Mouse (Mus musculus): ENCODE data around the gene B4gat1. TPM values are rescaled to one million over a fixed set of nuclear protein-coding genes. Genes with fewer than 3 reads are reported as not detected.

Gene B4gat1
- polyA plus RNA-seq, 1 experiment, result 38.0 TPM

- H3K4me3 ChIP-seq (replicated peaks; ENCODE audit: extremely low read depth, low read depth, low read length), result no peak overlapping the region
- DNase-seq, result no peak
- no peak for TF ChIP-seq CTCF (IDR thresholded peaks at IDR 0.05; ENCODE audit: insufficient read depth, low read length)
- TF ChIP-seq POLR2A (IDR thresholded peaks at IDR 0.05; ENCODE audit: borderline replicate concordance, extremely low read depth, low read depth, low read length), result no peak
- 11% methylated on average over 15 of the region's 15 CpGs for WGBS
- peaks cover 14% of the 10 kb centered on the region for H3K4me1 ChIP-seq (ENCODE audit: control insufficient read depth, insufficient read depth, low read length)
These were observed 28.6 kb downstream of the B4gat1 start for GRCm38 (mm10) chr19:5067040-5067799.

DNA sequence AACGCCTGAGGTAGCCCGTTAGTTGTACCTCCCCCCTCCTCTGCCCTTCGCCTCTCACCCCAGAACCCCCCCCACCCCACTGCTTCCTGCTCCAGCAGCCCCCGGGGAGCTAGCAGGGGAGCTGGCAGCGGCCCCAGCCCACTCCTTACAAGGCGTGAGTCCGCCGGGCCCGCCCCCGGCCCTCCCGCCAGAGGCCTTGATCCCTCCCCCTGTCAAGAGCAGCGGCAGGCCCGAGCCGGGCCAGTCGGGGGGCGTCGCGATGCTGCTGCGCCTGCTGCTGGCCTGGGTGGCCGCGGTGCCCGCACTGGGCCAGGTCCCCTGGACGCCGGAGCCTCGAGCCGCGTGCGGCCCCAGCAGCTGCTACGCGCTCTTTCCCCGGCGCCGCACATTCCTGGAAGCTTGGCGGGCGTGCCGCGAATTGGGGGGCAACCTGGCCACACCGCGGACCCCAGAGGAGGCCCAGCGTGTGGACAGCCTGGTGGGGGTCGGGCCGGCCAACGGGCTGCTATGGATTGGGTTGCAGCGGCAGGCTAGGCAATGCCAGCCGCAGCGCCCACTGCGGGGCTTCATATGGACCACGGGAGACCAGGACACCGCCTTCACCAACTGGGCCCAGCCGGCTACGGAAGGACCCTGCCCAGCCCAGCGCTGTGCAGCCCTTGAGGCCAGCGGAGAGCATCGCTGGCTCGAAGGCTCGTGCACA, 29.4 kb downstream of the B4gat1 start, which contains the start of gene Cd248:
Cd248 (plus strand) TSS at position 212 of the 703 bp plus-strand sequence.
- 2% methylated on average over 55 of the region's 56 CpGs for WGBS
- DNase-seq, result no peak
- TF ChIP-seq CTCF (IDR thresholded peaks at IDR 0.05; ENCODE audit: insufficient read depth, low read length), result no peak
- 0 out of 2 replicates have a peak, but pooled peaks have one; percentile 28 for TF ChIP-seq POLR2A (IDR thresholded peaks at IDR 0.05; ENCODE audit: borderline replicate concordance, extremely low read depth, low read depth, low read length)
- H3K4me3 ChIP-seq (replicated peaks; ENCODE audit: extremely low read depth, low read depth, low read length), result peak within 1 kb of the TSS; percentile 10
- peaks cover 14% of the 10 kb centered on the region for H3K4me1 ChIP-seq (ENCODE audit: control insufficient read depth, insufficient read depth, low read length)

- 35% methylated on average over 21 of the region's 21 CpGs for WGBS
- Histone ChIP-seq H3K4me1 (ENCODE audit: control insufficient read depth, insufficient read depth, low read length) (peaks cover 14% of the 10 kb centered on the region), H3K4me3 (replicated peaks; ENCODE audit: extremely low read depth, low read depth, low read length) (peak overlapping the region; percentile 10)
- DNase-seq, result no peak
- TF ChIP-seq CTCF (IDR thresholded peaks at IDR 0.05; ENCODE audit: insufficient read depth, low read length) (no peak), POLR2A (IDR thresholded peaks at IDR 0.05; ENCODE audit: borderline replicate concordance, extremely low read depth, low read depth, low read length) (no peak)
These were observed 30.1 kb downstream of the B4gat1 start for GRCm38 (mm10) chr19:5068570-5069234.

DNA sequence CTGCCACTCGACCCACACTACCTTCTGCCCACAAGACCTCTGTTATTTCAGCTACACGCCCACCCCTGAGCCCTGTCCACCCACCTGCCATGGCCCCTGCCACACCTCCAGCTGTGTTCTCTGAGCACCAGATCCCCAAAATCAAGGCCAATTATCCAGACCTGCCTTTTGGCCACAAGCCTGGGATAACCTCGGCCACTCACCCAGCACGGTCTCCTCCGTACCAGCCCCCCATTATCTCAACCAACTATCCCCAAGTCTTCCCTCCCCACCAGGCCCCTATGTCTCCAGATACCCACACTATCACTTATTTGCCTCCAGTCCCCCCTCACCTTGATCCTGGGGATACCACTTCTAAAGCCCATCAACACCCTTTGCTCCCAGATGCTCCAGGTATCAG, 30.9 kb downstream of the B4gat1 start:
- TF ChIP-seq CTCF (IDR thresholded peaks at IDR 0.05; ENCODE audit: insufficient read depth, low read length), result no peak
- TF ChIP-seq POLR2A (IDR thresholded peaks at IDR 0.05; ENCODE audit: borderline replicate concordance, extremely low read depth, low read depth, low read length), result no peak
- no peak for DNase-seq
- WGBS, result 77% methylated on average over 5 of the region's 5 CpGs
- H3K4me1 ChIP-seq (ENCODE audit: control insufficient read depth, insufficient read depth, low read length), result peaks cover 14% of the 10 kb centered on the region
- H3K4me3 ChIP-seq (replicated peaks; ENCODE audit: extremely low read depth, low read depth, low read length), result no peak overlapping the region

DNA sequence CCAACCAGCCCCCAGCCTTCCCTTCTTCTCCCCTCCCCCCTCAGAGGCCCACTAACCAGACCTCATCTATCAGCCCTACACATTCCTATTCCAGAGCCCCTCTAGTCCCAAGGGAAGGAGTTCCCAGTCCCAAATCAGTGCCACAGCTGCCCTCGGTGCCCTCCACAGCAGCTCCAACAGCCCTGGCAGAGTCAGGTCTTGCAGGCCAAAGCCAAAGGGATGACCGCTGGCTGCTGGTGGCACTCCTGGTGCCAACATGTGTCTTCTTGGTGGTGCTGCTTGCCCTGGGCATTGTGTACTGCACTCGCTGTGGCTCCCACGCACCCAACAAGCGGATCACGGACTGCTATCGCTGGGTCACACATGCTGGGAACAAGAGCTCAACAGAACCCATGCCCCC, 31.4 kb downstream of the B4gat1 start:
- no peak for DNase-seq
- TF ChIP-seq CTCF (IDR thresholded peaks at IDR 0.05; ENCODE audit: insufficient read depth, low read length), result no peak
- TF ChIP-seq POLR2A (IDR thresholded peaks at IDR 0.05; ENCODE audit: borderline replicate concordance, extremely low read depth, low read depth, low read length), result no peak
- H3K4me3 ChIP-seq (replicated peaks; ENCODE audit: extremely low read depth, low read depth, low read length), result no peak overlapping the region
- WGBS, result 80% methylated on average over 7 of the region's 7 CpGs
- H3K4me1 ChIP-seq (ENCODE audit: control insufficient read depth, insufficient read depth, low read length), result peaks cover 14% of the 10 kb centered on the region

DNA sequence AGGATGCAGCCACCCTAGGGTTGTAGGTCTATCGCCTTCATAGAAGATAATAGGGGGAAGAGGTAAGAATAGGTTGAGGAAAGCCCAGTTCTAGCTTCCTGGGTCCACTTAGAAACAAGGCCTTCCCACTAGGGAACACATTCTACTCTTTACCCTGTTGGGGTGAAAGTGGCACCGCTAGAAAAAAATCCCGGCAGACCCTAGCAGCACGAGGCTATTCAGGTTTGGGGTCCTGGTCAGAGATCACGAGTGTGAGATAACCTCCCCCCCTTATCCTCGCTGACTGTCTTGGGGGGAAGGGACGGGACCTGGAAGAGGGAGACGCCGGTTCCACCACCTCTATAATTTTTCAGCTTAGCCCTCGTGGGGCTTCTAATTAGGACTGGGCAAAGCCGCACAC, 32.5 kb downstream of the B4gat1 start:
- no peak for TF ChIP-seq POLR2A (IDR thresholded peaks at IDR 0.05; ENCODE audit: borderline replicate concordance, extremely low read depth, low read depth, low read length)
- Histone ChIP-seq H3K4me1 (ENCODE audit: control insufficient read depth, insufficient read depth, low read length) (peaks cover 14% of the 10 kb centered on the region), H3K4me3 (replicated peaks; ENCODE audit: extremely low read depth, low read depth, low read length) (no peak overlapping the region)
- no peak for DNase-seq
- WGBS, result 34% methylated on average over 11 of the region's 11 CpGs

GRCm38 (mm10) chr19:5071545-5072369, 33.1 kb downstream of the B4gat1 start:
- no peak for TF ChIP-seq POLR2A (IDR thresholded peaks at IDR 0.05; ENCODE audit: borderline replicate concordance, extremely low read depth, low read depth, low read length)
- no peak for TF ChIP-seq CTCF (IDR thresholded peaks at IDR 0.05; ENCODE audit: insufficient read depth, low read length)
- WGBS, result 3% methylated on average over 40 of the region's 40 CpGs
- Histone ChIP-seq H3K4me3 (replicated peaks; ENCODE audit: extremely low read depth, low read depth, low read length) (peak overlapping the region; percentile 58), H3K4me1 (ENCODE audit: control insufficient read depth, insufficient read depth, low read length) (peaks cover 14% of the 10 kb centered on the region)
- peak; percentile 76 for DNase-seq

DNA sequence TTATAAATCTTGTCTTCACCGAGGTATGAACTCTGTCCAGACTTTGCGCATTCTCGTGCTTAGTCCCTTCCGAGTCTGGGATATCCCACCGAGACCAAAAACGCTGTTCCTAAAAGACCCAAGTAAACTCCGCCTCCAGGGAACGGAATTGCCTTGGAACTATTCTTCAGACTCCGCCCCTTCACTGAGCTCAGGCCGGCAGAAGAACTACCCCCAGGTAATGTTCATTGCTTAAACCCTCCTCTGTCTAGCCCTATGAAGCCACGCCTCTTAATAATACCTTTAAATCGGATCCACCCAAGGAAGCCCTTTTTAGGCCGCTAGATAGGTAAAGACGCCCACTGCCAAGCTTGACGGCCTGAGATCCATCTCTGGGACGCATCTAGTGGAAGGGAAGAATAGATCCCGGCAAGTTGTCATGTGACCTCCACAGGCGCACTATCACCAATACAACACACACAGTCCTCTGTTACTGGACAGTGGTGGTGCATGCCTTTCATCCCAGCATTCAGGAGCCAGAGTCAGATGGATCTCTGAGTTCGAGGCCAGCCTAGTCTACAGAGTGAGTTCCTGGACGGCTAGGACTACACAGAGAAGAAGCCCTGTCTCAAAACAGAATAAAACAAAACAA, 33.9 kb downstream of the B4gat1 start:
- TF ChIP-seq POLR2A (IDR thresholded peaks at IDR 0.05; ENCODE audit: borderline replicate concordance, extremely low read depth, low read depth, low read length) (no peak), CTCF (IDR thresholded peaks at IDR 0.05; ENCODE audit: insufficient read depth, low read length) (no peak)
- 6% methylated on average over 20 of the region's 20 CpGs for WGBS
- Histone ChIP-seq H3K4me3 (replicated peaks; ENCODE audit: extremely low read depth, low read depth, low read length) (peak overlapping the region; percentile 45), H3K4me1 (ENCODE audit: control insufficient read depth, insufficient read depth, low read length) (peaks cover 9% of the 10 kb centered on the region)
- DNase-seq, result no peak

Data from lung, adult 2 months (tissue).